Mouse (Mus musculus): ENCODE data around the gene Rtn2. TPM values are rescaled to one million over a fixed set of nuclear protein-coding genes. Genes with fewer than 3 reads are reported as not detected.
A peak's percentile ranks its signal among the peaks of the same experiment; 100 is the strongest.

Rtn2 gene
- polyA plus RNA-seq, 1 experiment, result 9.1 TPM

DNA sequence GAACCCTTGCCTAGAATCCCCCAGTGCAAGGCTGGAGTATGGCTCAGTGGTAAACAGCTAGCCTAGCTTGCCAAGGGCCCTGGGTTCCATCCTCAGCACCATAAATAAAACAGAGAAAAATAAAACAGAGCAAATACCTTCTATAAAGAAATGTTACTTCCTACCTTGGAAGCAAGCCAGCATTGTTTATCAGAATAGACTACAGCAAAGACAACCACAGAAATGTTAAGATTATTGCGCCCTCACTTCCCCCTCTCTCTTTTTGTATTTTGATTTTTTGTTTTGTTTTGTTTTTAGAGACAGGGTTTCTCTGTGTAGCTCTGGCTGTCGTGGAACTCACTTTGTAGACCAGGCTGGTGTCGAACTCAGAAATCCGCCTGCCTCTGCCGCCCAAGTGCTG is 15.4 kb downstream of the Rtn2 start:
- WGBS, result 84% methylated on average over 5 of the region's 5 CpGs

DNA sequence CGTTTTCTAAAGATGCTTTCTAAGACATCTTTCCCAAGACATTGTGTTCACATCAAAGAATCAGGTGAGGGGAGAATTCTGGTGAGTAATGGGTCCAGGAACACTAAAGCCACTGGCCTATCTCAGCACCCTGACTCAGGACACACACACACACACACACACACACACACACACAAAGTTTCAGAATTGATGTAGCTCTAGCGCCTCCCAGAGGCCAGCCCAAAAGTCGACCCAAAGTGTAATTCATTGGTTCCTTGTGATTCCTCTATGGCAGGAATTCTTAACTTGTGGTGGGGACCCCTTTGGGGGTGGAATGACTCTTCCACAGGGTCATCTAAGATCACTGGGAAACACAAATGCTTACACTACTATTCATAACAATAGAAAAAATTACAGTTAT is 16.8 kb downstream of the Rtn2 start:
- DNase-seq (ENCODE audit: low read depth in 1 of 2, low spot score in 2 of 2), result no peak
- peaks cover 2% of the 10 kb centered on the region; the same call in 1 of the 2 replicates for H3K27me3 ChIP-seq (ENCODE audit: control insufficient read depth, insufficient read depth, low read length)
- TF ChIP-seq POLR2A (IDR thresholded peaks at IDR 0.05; ENCODE audit: low read depth, low read length), result no peak
- TF ChIP-seq CTCF (IDR thresholded peaks at IDR 0.05; ENCODE audit: extremely low read depth, insufficient read depth, insufficient read length, insufficient replicate concordance), result peak; percentile 64; the same call in 1 of the 2 replicates
- H3K4me1 ChIP-seq (ENCODE audit: control insufficient read depth, insufficient read depth, insufficient read length), result peaks cover 3% of the 10 kb centered on the region; the same call in 1 of the 2 replicates
- no peak overlapping the region for H3K27ac ChIP-seq (ENCODE audit: insufficient read depth, low read length)
- H3K36me3 ChIP-seq (ENCODE audit: control insufficient read depth, insufficient read depth, low read length), result no peaks in the 10 kb centered on the region
- WGBS, result 17% methylated on average over 3 of the region's 3 CpGs
- H3K4me3 ChIP-seq (ENCODE audit: extremely low read depth, insufficient read depth, insufficient read length), result no peak overlapping the region

More for the DNA sequence above, 15.4 kb downstream of the Rtn2 start:
- no peak overlapping the region for H3K27ac ChIP-seq (ENCODE audit: insufficient read depth, low read length)
- TF ChIP-seq CTCF (IDR thresholded peaks at IDR 0.05; ENCODE audit: extremely low read depth, insufficient read depth, insufficient read length, insufficient replicate concordance) (no peak), POLR2A (IDR thresholded peaks at IDR 0.05; ENCODE audit: low read depth, low read length) (no peak)
- H3K36me3 ChIP-seq (ENCODE audit: control insufficient read depth, insufficient read depth, low read length), result no peaks in the 10 kb centered on the region
- DNase-seq (ENCODE audit: low read depth in 1 of 2, low spot score in 2 of 2), result no peak
- H3K27me3 ChIP-seq (ENCODE audit: control insufficient read depth, insufficient read depth, low read length), result no peaks in the 10 kb centered on the region
- no peaks in the 10 kb centered on the region; the same call in 1 of the 2 replicates for H3K4me1 ChIP-seq (ENCODE audit: control insufficient read depth, insufficient read depth, insufficient read length)
- H3K4me3 ChIP-seq (ENCODE audit: extremely low read depth, insufficient read depth, insufficient read length), result no peak overlapping the region

DNA sequence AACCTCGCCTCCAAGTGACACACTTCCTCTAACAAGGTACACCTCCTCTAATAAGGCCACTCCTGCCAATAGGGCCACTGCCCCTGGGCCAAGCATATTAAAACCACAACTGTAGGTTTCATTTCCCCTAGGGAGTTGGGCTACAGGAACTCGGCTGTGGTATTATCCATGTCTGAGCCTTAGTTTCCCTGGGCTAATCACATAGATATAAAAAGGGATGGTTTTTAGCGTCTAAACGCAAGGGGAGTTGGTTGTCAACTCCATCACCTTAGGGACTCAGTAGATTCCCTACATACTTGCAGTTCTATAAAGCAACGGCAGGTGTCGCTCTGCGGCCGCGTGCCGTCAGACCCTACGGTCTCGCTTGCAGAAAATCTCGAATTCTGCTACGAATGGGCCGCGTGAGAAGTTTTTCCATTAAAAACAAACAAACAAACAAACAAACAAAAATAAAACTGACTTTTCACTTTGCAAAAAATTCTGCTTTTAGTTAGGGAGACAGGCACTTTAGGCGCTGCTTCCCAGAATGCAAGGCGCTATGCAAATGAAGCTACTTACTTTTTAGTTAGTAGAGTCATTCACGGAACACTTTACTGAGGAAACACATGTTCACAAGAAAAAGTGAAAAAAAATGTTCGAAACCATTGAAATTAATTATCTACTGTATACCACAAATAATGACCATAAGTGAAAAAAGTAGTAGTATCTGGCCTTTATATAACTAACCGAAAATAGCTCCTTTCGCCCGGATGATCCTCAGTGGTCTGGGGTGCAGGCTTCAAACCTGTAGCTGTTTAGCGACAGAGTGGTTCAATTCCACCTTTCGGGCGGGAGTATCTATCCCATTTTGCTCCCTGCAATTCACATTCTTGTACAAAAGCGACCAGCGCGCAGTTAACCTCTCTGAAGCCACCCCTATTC is 18.3 kb downstream of the Rtn2 start:
- TF ChIP-seq CTCF (IDR thresholded peaks at IDR 0.05; ENCODE audit: extremely low read depth, insufficient read depth, insufficient read length, insufficient replicate concordance) (peak; percentile 96), POLR2A (IDR thresholded peaks at IDR 0.05; ENCODE audit: low read depth, low read length) (no peak)
- Histone ChIP-seq H3K36me3 (ENCODE audit: control insufficient read depth, insufficient read depth, low read length) (no peaks in the 10 kb centered on the region), H3K27me3 (ENCODE audit: control insufficient read depth, insufficient read depth, low read length) (peaks cover 10% of the 10 kb centered on the region), H3K4me3 (ENCODE audit: extremely low read depth, insufficient read depth, insufficient read length) (peak overlapping the region; percentile 41), H3K4me1 (ENCODE audit: control insufficient read depth, insufficient read depth, insufficient read length) (peaks cover 9% of the 10 kb centered on the region; the same call in 1 of the 2 replicates), H3K27ac (ENCODE audit: insufficient read depth, low read length) (no peak overlapping the region)
- peak; percentile 72 to 75 for DNase-seq (ENCODE audit: low read depth in 1 of 2, low spot score in 2 of 2)
- WGBS, result under 1% methylated on average over 29 of the region's 29 CpGs

DNA sequence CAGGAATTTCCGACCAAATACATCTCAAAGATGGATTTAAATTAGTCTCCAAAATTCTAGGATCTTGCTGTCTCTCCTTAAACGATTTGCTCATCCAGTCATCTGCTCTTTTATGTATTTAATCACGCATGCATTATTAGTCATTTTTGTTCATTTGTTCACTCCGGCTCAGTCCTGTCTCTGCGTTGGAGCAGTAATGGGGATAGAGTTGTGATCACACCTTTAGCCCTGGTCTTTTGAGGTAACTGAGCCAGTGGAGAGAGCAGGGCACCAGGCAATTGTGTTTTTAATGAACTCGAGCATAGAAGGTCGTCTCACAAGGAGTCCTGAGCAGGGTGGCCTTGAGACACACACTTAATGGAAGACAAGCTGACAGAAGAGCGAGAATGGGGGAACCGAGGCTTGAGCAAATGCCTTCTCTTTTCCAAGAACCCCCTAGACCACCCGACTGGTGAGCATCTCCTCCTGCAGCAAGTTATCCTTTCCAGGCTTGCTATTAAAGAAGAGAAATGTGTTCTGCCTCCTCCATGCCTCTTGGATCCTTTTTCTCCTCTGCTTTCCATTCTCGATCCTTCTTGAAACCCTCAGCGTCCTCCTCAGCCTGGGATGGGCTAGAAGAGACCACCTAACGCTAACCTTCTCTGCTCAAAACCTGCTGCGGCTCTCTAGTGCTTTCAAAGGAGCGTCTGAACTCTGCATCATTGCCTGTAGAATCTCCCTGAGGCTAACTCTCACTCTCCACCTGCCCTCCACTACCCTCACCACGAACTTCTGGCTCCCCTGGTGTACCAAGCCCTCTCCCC is 19.2 kb downstream of the Rtn2 start:
- Histone ChIP-seq H3K27ac (ENCODE audit: insufficient read depth, low read length) (no peak overlapping the region), H3K36me3 (ENCODE audit: control insufficient read depth, insufficient read depth, low read length) (no peaks in the 10 kb centered on the region), H3K27me3 (ENCODE audit: control insufficient read depth, insufficient read depth, low read length) (peaks cover 10% of the 10 kb centered on the region), H3K4me1 (ENCODE audit: control insufficient read depth, insufficient read depth, insufficient read length) (peaks cover 9% of the 10 kb centered on the region; the same call in 1 of the 2 replicates), H3K4me3 (ENCODE audit: extremely low read depth, insufficient read depth, insufficient read length) (no peak overlapping the region)
- TF ChIP-seq POLR2A (IDR thresholded peaks at IDR 0.05; ENCODE audit: low read depth, low read length) (no peak), CTCF (IDR thresholded peaks at IDR 0.05; ENCODE audit: extremely low read depth, insufficient read depth, insufficient read length, insufficient replicate concordance) (no peak)
- 15% methylated on average over 16 of the region's 16 CpGs for WGBS
- DNase-seq (ENCODE audit: low read depth in 1 of 2, low spot score in 2 of 2), result no peak

DNA sequence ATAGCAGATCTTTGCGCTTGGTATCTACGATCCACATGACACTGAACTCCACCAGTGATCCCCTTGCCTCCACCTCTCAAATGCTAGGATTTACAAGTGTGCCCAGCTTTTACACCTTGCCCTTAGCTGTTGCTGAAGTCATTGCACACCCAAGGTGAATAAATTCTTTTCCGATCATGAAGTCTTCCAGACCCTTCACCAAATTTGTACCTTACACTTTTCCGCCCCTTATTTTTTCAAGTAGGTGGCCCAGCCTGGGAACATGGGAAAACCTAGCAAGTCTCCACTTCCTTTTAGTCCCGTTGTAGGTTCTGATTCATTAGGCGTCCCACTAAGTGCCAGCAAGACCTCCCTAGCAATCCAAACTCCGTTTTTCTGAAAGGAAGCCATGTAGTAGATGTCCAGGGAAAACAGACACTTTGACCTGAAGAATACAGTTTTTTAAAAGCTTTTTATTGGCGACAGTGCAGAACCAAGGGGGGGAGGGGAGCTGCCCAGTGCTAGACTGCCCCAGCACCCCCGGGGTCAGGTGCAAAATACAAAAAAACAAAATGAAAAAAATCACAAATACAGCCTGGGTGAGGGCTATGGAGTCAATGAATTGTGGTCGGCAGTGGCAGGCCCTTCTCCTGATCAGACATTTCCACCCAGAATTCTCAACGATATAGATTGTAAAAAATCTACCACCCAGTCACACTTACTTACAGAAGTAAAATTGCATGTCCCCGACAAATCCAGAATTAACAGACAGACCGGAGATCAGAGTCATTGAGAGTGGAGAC is 20.0 kb downstream of the Rtn2 start:
- WGBS, result 62% methylated on average over 13 of the region's 13 CpGs
- no peak for DNase-seq (ENCODE audit: low read depth in 1 of 2, low spot score in 2 of 2)
- TF ChIP-seq POLR2A (IDR thresholded peaks at IDR 0.05; ENCODE audit: low read depth, low read length), result no peak
- TF ChIP-seq CTCF (IDR thresholded peaks at IDR 0.05; ENCODE audit: extremely low read depth, insufficient read depth, insufficient read length, insufficient replicate concordance), result no peak
- H3K4me3 ChIP-seq (ENCODE audit: extremely low read depth, insufficient read depth, insufficient read length), result no peak overlapping the region
- H3K36me3 ChIP-seq (ENCODE audit: control insufficient read depth, insufficient read depth, low read length), result no peaks in the 10 kb centered on the region
- peaks cover 10% of the 10 kb centered on the region for H3K27me3 ChIP-seq (ENCODE audit: control insufficient read depth, insufficient read depth, low read length)
- peaks cover 9% of the 10 kb centered on the region; the same call in 1 of the 2 replicates for H3K4me1 ChIP-seq (ENCODE audit: control insufficient read depth, insufficient read depth, insufficient read length)
- H3K27ac ChIP-seq (ENCODE audit: insufficient read depth, low read length), result no peak overlapping the region

DNA sequence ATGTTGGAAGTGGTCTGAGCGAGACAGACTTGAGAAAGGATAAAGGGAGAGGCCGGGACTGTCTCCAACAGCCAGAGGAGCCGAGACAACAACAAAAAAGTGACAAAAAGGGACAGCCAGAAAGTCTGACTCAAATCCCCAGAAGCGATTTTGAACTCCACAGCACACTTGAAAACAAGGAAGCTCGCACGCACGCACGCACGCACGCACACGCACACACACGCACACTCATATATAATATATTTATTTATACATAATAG is 20.6 kb downstream of the Rtn2 start:
- no peak overlapping the region for H3K27ac ChIP-seq (ENCODE audit: insufficient read depth, low read length)
- H3K36me3 ChIP-seq (ENCODE audit: control insufficient read depth, insufficient read depth, low read length), result no peaks in the 10 kb centered on the region
- no peak for DNase-seq (ENCODE audit: low read depth in 1 of 2, low spot score in 2 of 2)
- 82% methylated on average over 12 of the region's 12 CpGs for WGBS
- no peak overlapping the region for H3K4me3 ChIP-seq (ENCODE audit: extremely low read depth, insufficient read depth, insufficient read length)
- peaks cover 12% of the 10 kb centered on the region; the same call in 1 of the 2 replicates for H3K4me1 ChIP-seq (ENCODE audit: control insufficient read depth, insufficient read depth, insufficient read length)
- TF ChIP-seq POLR2A (IDR thresholded peaks at IDR 0.05; ENCODE audit: low read depth, low read length) (no peak), CTCF (IDR thresholded peaks at IDR 0.05; ENCODE audit: extremely low read depth, insufficient read depth, insufficient read length, insufficient replicate concordance) (no peak)
- H3K27me3 ChIP-seq (ENCODE audit: control insufficient read depth, insufficient read depth, low read length), result peaks cover 10% of the 10 kb centered on the region
